Mouse (Mus musculus) liver, adult 10 weeks (tissue): ENCODE data around the gene Gm10135. TPM values are rescaled to one million over a fixed set of nuclear protein-coding genes. Genes with fewer than 3 reads are reported as not detected.

Experiments
- polyA plus RNA-seq: library from polyadenylated mRNA; stranded (reverse); fragments of 350-450 nt; fragmentation: Illumina TruSeq; extraction: RNeasy Lipid Tissue Mini Kit (QIAGEN cat#74804); gene quantifications from one replicate; pipeline ENCODE4 v1.2.3, GENCODE M21; 2014; ENCODE audit warnings: low read depth, low replicate concordance

The Gm10135 gene
- not detected for polyA plus RNA-seq

GRCm38 (mm10) chr5:72974602-72975001 is at the start of gene Gm10135:
TSS of gene Gm10135 (minus strand) at chr5:72974702.

DNA sequence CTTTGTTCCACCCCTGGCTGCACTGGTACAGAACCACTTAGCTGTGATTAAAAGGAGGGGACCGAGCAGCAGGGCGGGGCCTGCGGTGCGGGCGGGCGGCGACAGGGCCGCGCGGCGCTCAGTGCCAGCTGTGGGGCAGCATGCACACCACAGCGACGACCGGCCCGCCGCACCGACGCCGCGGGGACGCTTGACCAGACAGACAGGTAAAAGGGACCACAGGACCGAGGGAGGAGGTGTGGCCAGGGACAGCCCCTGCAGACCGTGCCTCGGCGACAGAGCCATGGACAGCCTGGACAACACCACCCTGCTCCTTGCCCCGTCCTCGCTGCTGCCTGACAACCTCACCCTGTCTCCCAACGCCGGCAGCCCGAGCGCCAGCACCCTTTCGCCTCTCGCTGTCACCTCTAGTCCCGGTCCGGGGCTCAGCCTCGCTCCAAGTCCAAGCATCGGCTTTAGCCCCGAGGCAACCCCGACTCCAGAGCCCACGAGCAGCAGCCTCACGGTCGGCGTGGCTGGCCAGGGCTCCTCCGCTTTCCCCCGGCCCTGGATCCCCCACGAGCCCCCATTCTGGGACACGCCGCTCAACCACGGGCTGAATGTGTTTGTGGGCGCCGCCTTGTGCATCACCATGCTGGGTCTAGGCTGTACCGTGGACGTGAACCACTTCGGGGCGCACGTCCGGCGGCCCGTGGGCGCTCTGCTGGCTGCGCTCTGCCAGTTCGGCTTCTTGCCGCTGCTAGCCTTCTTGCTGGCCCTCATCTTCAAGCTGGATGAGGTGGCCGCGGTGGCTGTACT is 32.5 kb upstream of the Gm10135 start, which contains the start of gene Slc10a4:
Gene Slc10a4 (plus strand): TSS at position 100 of the 798 bp plus-strand sequence.

Other genes starting within 250 kb of the Gm10135 start
- gene Txk, start 221.9 kb downstream of the Gm10135 start, polyA plus RNA-seq = 0.21 TPM
- 25.9 TPM for gene Tec, start 106.2 kb downstream of the Gm10135 start, polyA plus RNA-seq
- 37.1 TPM for gene Slain2, start 60.4 kb downstream of the Gm10135 start, polyA plus RNA-seq
- gene Slc10a4, start 32.2 kb upstream of the Gm10135 start, polyA plus RNA-seq = not detected